Mouse (Mus musculus): Measurements from ENCODE around the gene Myo9b.

DNA sequence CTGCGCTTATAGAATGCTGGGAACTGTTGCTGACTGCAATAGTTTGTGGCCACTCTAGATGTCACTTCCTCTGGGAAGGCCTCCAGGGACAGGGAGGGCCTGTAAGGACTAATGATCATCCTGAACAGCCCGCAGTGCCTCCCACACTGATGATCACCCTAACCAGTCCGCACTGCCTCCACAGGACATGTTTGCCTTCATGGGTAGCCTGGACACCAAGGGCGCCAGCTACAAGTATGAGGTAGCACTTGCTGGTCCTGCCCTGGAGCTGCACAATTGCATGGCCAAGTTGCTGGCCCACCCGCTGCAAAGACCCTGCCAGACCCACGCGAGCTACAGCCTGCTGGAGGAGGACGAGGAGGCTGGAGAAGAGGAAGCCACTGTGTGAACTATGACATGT, 131.5 kb downstream of the Myo9b start:
- TF ChIP-seq CTCF (IDR thresholded peaks at IDR 0.05) (no peak), EP300 (IDR thresholded peaks at IDR 0.05) (no peak)

All from lung, postnatal 0 days (tissue).